Mouse (Mus musculus) liver, postnatal 0 days (tissue): ENCODE results near the gene Lifr.

Source experiments
- CTCF ChIP-seq: sonication (generic); IDR thresholded peaks from 2 replicates; pipeline ENCODE4 v1.5.1; 2016; ENCODE audit warnings: antibody characterized with exemption, low read depth
- EP300 ChIP-seq: IDR thresholded peaks from 2 replicates; pipeline ENCODE4 v1.6.1; 2016; ENCODE audit warnings: antibody characterized with exemption, low read depth, mild to moderate bottlenecking

GRCm38 (mm10) chr15:7189678-7190454 lies 99.5 kb downstream of the Lifr start:
- TF ChIP-seq CTCF, result no peak
- no peak for TF ChIP-seq EP300
